Mouse (Mus musculus) erythroblast, embryonic 14.5 days (primary cell): ENCODE results near the gene Ncapg.

Source experiments
- GATA1 ChIP-seq: IDR thresholded peaks from 2 replicates; pipeline ENCODE4 v1.6.1; 2012; ENCODE audit warnings: low read length, inconsistent platforms, mixed read lengths
- TAL1 ChIP-seq: IDR thresholded peaks from 3 replicates; pipeline ENCODE4 v1.6.1; 2012; ENCODE audit warnings: low read length, inconsistent platforms, mixed read lengths

DNA sequence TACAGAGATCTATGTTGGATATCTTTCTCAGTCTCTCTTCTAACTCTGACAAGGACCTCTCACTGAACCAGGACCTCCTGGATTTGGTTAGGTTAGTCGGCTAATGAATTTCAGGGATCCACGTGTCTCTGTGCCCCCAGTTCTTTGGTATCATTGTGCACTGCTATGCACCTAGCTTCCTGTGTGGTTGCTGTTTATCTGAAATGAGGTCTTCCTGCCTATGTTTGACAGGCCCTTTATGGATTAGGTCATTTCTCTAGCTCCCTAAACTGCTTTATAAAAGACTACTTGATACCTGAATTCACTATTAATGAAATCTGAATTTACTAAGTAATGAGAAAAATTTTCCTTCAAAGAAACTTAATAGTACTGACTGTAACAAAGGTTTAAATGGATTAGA, 21.1 kb downstream of the Ncapg start:
- TF ChIP-seq TAL1 (no peak), GATA1 (no peak)
